Mouse (Mus musculus) ovary, postnatal 14 days (tissue): ENCODE results near the gene Aurkaip1.
A peak's percentile ranks its signal among the peaks of the same experiment; 100 is the strongest.

ENCODE experiments used
- DNase-seq: peaks from one replicate; pipeline ENCODE4 v3.0.0; 2022; ENCODE audit warnings: low spot score

The Aurkaip1 gene

DNA sequence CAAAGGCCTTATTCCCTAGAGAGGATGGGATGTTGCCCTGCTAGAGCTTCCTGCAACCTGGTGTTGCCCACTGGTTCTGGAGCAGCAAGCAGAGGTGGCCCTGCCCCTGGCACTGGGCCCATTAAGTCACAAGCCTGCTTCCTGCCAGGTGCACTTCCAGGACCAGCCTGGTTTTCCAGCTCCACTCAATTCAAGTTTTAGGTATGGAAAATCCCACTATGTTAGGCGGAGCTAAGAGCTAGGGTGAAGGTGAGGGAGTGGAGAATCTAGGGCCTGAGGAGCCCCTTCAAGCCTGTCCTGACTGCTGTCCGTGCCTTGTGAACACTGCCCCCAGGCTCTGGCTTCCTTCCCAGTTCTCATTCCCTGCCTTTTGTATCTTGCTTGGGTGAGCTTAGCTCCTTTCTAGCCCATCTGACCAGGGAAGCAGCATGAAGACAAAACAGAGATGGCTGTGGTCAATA is 20.9 kb downstream of the Aurkaip1 start:
- no peak for DNase-seq

DNA sequence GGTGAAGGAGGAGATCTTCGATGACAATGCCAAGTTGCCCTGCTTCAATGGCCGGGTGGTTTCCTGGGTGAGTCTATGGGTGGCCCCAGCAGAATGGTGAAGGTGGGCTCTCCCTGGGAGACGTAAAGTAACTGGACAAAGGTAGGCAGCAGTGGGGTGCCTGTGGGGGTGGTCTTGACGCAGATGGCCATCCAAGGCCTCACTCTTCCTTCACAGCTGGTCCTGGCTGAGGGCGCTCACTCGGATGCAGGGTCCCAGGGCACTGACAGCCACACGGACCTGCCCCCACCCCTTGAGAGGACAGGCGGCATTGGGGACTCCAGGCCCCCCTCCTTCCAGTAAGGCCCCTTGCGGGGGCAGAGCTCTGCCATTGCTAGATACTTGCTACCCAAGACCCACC is 22.3 kb downstream of the Aurkaip1 start:
- no peak for DNase-seq

DNA sequence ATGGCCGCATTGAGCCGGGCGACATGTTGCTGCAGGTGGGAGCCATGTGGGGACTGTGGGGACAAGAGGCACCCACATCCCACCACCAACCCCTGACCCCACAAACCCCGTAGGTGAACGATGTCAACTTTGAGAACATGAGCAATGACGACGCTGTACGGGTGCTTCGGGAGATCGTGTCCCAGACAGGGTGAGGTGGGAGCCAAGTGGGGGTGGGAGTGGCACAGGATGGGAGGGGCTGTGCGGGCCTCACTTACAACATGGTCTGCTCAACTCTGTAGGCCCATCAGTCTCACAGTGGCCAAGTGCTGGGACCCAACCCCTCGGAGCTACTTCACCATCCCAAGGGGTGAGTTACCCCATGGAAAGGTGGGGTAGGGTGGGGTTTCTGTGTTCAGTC is 23.9 kb downstream of the Aurkaip1 start:
- no peak for DNase-seq

DNA sequence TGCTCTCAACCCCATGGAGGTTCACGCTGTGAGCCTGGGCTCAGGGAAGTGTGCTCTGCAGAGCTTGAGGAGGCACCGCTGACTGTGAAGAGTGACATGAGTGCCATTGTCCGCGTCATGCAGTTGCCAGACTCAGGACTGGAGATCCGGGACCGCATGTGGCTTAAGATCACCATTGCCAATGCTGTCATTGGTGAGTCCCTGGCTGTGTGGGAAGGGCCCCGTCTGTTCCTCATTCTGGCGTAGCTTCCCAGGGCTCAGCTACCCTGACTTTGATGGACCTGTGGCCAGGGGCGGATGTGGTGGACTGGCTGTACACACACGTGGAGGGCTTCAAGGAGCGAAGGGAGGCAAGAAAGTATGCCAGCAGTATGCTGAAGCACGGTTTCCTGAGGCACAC is 25.0 kb downstream of the Aurkaip1 start:
- DNase-seq: no peak

DNA sequence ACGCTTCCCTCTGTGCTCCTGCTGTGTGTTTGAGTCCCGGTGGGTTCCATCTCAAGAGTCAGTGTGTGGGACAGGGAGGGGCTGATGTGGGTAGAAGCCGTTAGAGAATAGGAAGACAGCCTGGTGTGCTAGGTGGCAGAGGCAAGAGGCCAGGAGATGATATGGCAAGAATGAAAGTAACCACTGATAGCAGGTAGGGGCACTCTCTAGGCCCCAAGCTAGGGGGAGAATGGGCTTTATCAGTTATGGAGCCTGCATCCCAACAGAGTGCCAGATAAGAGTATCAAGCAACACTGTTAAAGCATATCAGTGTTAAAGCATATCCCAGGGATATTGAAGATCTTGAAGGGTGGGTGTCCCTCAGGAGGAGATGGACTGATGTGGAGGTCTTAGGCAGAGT is 25.8 kb downstream of the Aurkaip1 start:
- DNase-seq: no peak

DNA sequence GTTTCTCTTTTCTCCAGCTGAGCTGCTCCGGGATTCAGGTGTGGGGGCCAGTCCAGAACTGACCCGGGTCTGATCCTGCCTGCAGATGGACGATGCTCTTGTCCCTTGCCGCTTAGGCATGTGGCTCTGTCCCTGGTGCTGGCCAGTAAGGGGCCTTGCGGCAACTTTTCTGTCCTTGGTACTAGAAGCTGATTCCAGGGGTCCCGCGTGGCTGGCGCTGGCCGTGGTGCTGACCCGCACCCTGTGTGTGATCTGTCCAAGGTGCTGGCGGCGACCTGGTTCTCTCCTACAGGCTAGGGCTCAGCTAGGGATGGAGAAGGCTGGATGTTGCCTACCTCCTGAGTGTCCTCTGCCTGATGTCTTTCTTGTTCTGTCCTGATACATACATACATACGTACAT is 28.2 kb downstream of the Aurkaip1 start:
- peak; percentile 68 for DNase-seq

DNA sequence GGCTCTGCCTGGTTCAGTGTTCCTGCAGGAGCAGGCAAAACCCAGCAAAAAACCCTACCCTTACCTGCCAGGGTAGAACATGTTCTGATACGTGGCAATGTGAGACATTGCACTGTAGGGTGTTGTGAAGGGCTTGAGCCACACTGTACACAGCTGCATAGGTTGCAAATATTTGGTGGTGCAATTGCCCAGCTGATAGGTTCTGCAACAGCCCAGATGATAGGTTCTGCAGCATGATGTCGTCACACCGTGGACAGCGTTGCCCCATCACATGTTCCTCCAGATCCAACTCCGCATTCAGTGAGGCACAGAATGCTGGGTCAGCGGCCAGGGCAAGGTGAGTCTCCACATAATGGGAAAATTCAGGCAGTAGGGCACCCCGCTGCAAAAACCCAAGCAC is 30.7 kb downstream of the Aurkaip1 start:
- DNase-seq: no peak

DNA sequence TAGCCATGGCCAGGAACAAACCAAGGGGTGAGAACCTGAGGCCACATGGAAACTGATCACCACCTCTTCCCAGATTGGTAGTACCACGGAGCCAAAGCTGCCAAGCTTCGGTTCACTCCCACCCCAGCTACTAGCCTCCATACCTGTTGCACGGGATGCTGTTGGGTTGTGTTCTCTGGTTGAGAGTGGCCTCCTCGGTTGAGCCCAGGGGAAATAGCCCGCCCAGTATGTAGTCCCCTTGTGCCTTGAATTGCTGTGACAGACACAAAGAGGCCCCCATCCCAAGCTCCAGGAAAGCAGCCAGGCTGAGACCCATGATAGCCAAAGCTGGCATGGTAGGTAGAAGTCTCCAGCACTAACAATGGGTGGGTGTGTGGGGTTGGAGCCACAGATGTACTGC is 31.9 kb downstream of the Aurkaip1 start, which contains the start of gene Tas1r3:
TSS of gene Tas1r3 (minus strand) at position 362 of the 400 bp plus-strand sequence.
- DNase-seq: no peak

DNA sequence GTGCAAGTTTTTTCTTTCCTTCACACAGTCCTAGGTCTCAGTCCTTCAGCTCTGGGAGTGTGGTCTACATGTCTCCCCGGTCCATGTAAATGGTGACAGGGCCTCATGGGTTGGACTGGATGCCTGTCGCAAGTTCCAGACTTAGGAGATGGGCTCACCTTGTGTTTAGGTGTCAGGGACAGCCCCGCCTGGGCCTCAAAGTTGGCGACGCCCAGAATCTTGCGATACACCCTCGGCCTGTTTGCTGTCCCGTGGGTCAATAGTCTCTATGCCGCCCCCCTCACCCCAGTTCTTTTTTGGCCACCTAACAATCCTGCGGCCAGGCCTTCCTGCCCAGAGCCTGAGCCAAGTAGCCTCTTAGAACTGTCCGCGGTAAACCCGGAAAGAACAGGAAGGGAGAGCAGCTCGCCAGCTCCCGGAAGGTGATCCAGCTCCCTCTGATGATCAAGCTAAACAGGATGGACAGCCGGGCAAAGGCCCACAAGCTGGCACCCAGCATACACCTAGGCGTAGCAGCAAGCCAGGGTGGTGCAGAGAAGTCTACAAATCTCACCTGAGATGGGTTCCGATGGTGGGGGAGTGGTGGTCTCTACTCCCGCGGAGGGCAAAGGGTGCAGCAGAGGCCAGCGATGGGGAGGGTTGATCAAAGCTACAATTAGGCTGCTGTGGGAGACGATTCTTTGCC is 37.7 kb downstream of the Aurkaip1 start:
- no peak for DNase-seq

DNA sequence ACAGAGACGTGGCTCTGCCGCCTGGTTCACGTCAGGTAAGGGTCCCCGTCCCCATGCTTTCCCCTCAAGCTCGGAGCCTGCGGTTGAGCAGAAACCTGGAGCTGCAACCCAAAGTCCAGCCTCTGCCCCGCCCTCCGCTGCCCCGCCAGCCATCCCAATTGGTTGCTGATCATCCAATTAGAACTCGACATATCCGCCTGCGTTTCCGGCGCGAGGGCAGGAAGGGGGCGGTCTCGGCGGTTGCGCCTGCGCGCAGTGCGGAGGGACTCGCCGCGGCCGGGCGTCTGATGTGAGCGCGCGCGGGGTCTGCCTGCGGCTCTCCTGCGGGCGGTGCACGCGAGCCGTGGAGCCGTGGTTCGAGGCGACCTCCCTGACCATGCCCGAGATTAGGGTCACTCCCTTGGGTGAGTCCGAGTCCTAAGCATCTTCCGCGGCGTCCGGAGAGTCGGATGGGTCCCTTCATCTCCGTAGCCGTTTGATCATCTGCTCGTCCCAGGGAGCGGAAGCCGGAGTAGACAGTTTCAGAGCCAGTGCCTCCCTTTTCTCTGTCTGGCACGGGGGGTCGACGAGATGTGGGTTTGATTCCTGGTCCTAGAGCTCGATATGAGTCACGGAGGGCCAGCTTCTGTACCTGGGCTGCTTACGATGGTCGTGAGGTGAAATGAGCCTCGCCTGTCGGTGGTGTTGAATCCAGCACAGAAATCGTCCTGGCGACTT is 38.4 kb downstream of the Aurkaip1 start, which contains the start of the genes Cptp and Ints11:
TSS of gene Cptp (minus strand) at position 124 of the 717 bp plus-strand sequence.
TSS of gene Ints11 (plus strand) at position 230 of the 717 bp plus-strand sequence.
- DNase-seq: peak; percentile 91

DNA sequence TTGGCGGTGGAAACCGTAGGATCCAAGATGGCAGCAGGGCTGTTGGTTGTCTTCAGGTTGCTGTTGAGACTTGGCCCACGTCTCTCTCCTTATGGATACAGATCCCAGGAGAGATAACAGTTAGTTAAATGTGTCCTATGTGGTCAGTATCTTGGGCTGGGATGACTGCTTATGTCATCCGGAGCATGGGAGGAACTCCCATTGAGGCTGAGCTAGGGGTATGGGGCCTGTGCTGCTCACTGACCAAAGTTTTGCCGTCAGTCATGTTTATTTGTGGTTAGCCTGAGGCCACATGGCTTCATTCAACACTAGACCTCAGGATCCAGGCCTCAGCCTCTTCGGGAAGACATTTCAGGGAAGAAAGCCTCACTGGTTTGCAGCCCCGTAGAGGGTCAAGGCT is 40.3 kb downstream of the Aurkaip1 start:
- no peak for DNase-seq
